Mouse (Mus musculus) Muller cell, postnatal 12 days (primary cell): ENCODE measurements around the gene H13.
"Not testable (repeated sequence)": the region's sequence is repeated elsewhere in the genome, so short reads cannot be mapped to it uniquely, and the experiment has no call there.

Source experiments
- DNase-seq: peaks from one replicate; pipeline ENCODE4 v3.0.0-alpha.2; 2015; ENCODE audit errors: inconsistent ontology term

H13 gene

GRCm38 (mm10) chr2:152661163-152661562, 8.1 kb upstream of the H13 start:
- DNase-seq = no peak

GRCm38 (mm10) chr2:152666191-152666590, 3.1 kb upstream of the H13 start:
- DNase-seq = not testable (repeated sequence)

GRCm38 (mm10) chr2:152669639-152670484, 601 bp downstream of the H13 start:
- DNase-seq = peak; percentile 51

GRCm38 (mm10) chr2:152670983-152671641, 1.9 kb downstream of the H13 start:
- no peak for DNase-seq

- DNase-seq = peak; percentile 43
These were observed 2.4 kb downstream of the H13 start for GRCm38 (mm10) chr2:152671642-152671999.

GRCm38 (mm10) chr2:152672166-152672565, 2.9 kb downstream of the H13 start:
- DNase-seq = no peak

GRCm38 (mm10) chr2:152674148-152674547, 4.9 kb downstream of the H13 start:
- no peak for DNase-seq

GRCm38 (mm10) chr2:152675252-152675791, 6.1 kb downstream of the H13 start:
- peak; percentile 43 for DNase-seq

GRCm38 (mm10) chr2:152678302-152678701, 9.0 kb downstream of the H13 start:
- DNase-seq = no peak

- DNase-seq = peak; percentile 73
These were observed 9.7 kb downstream of the H13 start for GRCm38 (mm10) chr2:152678925-152679324.

- peak; percentile 66 for DNase-seq
These were observed 10.6 kb downstream of the H13 start for GRCm38 (mm10) chr2:152679701-152680355.

- no peak for DNase-seq
These were observed 13.8 kb downstream of the H13 start for GRCm38 (mm10) chr2:152683086-152683485.

- no peak for DNase-seq
These were observed 17.1 kb downstream of the H13 start for GRCm38 (mm10) chr2:152686399-152686798.

- DNase-seq = peak; percentile 95
These were observed 17.6 kb downstream of the H13 start, which contains the start of gene Mcts2 for GRCm38 (mm10) chr2:152686806-152687267. Gene Mcts2 (plus strand): TSS chr2:152687035.

- DNase-seq = peak; percentile 90
These were observed 22.4 kb downstream of the H13 start for GRCm38 (mm10) chr2:152691564-152692217.

- no peak for DNase-seq
These were observed 24.0 kb downstream of the H13 start for GRCm38 (mm10) chr2:152693233-152693632.

- DNase-seq = no peak
These were observed 24.5 kb downstream of the H13 start for GRCm38 (mm10) chr2:152693735-152694134.

- DNase-seq = no peak
These were observed 25.4 kb downstream of the H13 start for GRCm38 (mm10) chr2:152694708-152695107.

- DNase-seq = no peak
These were observed 26.8 kb downstream of the H13 start for GRCm38 (mm10) chr2:152696016-152696415.

GRCm38 (mm10) chr2:152696476-152697164, 27.4 kb downstream of the H13 start:
- peak; percentile 95 for DNase-seq

- DNase-seq = no peak
These were observed 30.9 kb downstream of the H13 start for GRCm38 (mm10) chr2:152700138-152700537.
